Mouse (Mus musculus) induced T-regulatory cell, adult 2 months (primary cell): ENCODE measurements around the gene Emid1.

Source experiments
- DNase-seq: peaks from one replicate; pipeline ENCODE4 v3.0.0-alpha.2; 2012; ENCODE audit warnings: low read depth

Gene Emid1

GRCm38 (mm10) chr11:5062860-5063505, 89.1 kb downstream of the Emid1 start:
- no peak for DNase-seq

- DNase-seq = peak; percentile 55
Observed at GRCm38 (mm10) chr11:5062326-5062725, 89.7 kb downstream of the Emid1 start.

GRCm38 (mm10) chr11:5061413-5062139, 90.5 kb downstream of the Emid1 start:
- peak; percentile 93 for DNase-seq

- no peak for DNase-seq
Observed at GRCm38 (mm10) chr11:5060756-5061412, 91.2 kb downstream of the Emid1 start.

GRCm38 (mm10) chr11:5059704-5060156, 92.3 kb downstream of the Emid1 start:
- peak; percentile 78 for DNase-seq

GRCm38 (mm10) chr11:5059230-5059629, 92.8 kb downstream of the Emid1 start:
- no peak for DNase-seq

- DNase-seq = peak; percentile 39
Observed at GRCm38 (mm10) chr11:5058783-5059182, 93.3 kb downstream of the Emid1 start.

GRCm38 (mm10) chr11:5057856-5058641, 94.0 kb downstream of the Emid1 start, which contains the start of gene Rasl10a:
Rasl10a (plus strand) TSS chr11:5058128.
- peak; percentile 65 for DNase-seq

GRCm38 (mm10) chr11:5057541-5057855, 94.6 kb downstream of the Emid1 start:
- DNase-seq = no peak

GRCm38 (mm10) chr11:5057064-5057463, 95.0 kb downstream of the Emid1 start:
- DNase-seq = no peak
